Mouse (Mus musculus): ENCODE measurements around the gene Cdkal1. TPM values are rescaled to one million over a fixed set of nuclear protein-coding genes. Genes with fewer than 3 reads are reported as not detected.

Cdkal1 gene
- polyA plus RNA-seq, 1 experiment: 10.3 TPM

DNA sequence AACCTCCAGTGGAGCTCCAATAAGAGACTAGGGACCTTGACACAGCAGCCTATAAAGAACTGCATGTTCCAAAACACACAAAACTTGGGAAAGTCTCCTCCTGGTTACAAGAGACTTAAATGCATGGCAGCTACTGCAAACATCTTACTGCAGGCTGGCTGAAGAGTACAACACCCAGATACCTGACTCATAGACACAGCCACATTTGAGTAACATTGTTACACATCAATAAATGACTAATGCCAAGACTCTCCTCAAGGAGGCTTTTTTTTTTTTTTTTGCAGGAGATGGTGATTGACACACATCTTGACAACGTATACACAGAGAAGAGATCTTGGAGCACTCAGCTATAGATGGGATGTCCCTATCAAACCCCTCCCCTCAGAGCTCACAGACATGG is 215.3 kb downstream of the Cdkal1 start:
- H3K27me3 ChIP-seq (ENCODE audit: control insufficient read depth, insufficient read depth, low read length): no peaks in the 10 kb centered on the region
- TF ChIP-seq POLR2A (IDR thresholded peaks at IDR 0.05; ENCODE audit: borderline replicate concordance, insufficient read depth, low read length) (no peak), CTCF (IDR thresholded peaks at IDR 0.05; ENCODE audit: borderline replicate concordance, insufficient read depth, low read depth, low read length) (no peak)
- no peak overlapping the region for H3K4me3 ChIP-seq (replicated peaks; ENCODE audit: insufficient read depth, low read depth, low read length)
- H3K4me1 ChIP-seq (ENCODE audit: control insufficient read depth, insufficient read depth, low read length): no peaks in the 10 kb centered on the region; the same call in 1 of the 2 replicates
- 98% methylated on average over 1 of the region's 1 CpGs for WGBS
- H3K27ac ChIP-seq (ENCODE audit: insufficient read depth, low read length): no peak overlapping the region
- DNase-seq: no peak

DNA sequence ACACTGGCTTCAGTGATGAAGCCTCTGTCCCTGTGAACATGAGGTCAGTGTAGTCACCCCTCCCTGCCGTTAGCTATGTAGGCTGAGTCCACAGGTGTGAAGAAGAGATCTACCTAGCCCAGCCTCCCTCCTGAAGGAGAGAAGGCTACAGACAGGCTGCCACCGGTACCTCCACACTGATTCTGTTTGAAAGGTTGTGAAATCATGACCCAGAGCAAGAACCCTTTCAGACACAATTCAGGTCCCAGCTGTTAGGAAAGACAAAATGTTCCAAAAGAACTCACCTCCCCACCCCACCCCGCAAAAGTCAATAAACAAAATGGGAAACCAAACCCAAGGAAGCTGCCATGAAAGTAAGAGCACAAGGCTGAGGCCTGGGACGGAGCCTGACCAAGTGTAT is 217.2 kb downstream of the Cdkal1 start:
- H3K27ac ChIP-seq (ENCODE audit: insufficient read depth, low read length): no peak overlapping the region
- DNase-seq: no peak
- WGBS: 92% methylated on average over 4 of the region's 4 CpGs
- H3K27me3 ChIP-seq (ENCODE audit: control insufficient read depth, insufficient read depth, low read length): no peaks in the 10 kb centered on the region
- H3K4me1 ChIP-seq (ENCODE audit: control insufficient read depth, insufficient read depth, low read length): no peaks in the 10 kb centered on the region; the same call in 1 of the 2 replicates
- no peak overlapping the region for H3K4me3 ChIP-seq (replicated peaks; ENCODE audit: insufficient read depth, low read depth, low read length)
- no peak for TF ChIP-seq POLR2A (IDR thresholded peaks at IDR 0.05; ENCODE audit: borderline replicate concordance, insufficient read depth, low read length)
- TF ChIP-seq CTCF (IDR thresholded peaks at IDR 0.05; ENCODE audit: borderline replicate concordance, insufficient read depth, low read depth, low read length): no peak

DNA sequence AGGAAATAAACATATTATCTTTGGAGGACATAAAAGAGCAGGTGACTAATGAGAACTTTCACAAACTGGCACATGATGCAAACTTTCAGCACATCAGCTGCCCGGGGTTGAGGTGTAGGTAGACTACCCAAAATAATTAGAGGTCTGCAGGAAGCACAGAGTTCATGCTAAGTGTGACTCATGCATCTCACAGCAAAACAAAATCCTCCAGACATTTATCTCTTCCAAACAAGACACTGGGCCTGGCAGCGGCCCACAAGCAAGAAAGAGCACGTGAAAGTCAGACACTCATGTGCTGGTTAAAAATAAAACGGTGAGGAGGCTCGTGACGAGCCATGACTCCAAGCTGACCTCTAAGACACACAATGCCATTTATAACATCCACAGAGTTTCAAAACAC is 217.7 kb downstream of the Cdkal1 start:
- H3K4me3 ChIP-seq (replicated peaks; ENCODE audit: insufficient read depth, low read depth, low read length): no peak overlapping the region
- no peak for TF ChIP-seq POLR2A (IDR thresholded peaks at IDR 0.05; ENCODE audit: borderline replicate concordance, insufficient read depth, low read length)
- peak in 1 of 2 experiments; percentile 16 for DNase-seq
- H3K27me3 ChIP-seq (ENCODE audit: control insufficient read depth, insufficient read depth, low read length): no peaks in the 10 kb centered on the region
- WGBS: 38% methylated on average over 6 of the region's 6 CpGs
- H3K4me1 ChIP-seq (ENCODE audit: control insufficient read depth, insufficient read depth, low read length): no peaks in the 10 kb centered on the region; the same call in 1 of the 2 replicates
- H3K27ac ChIP-seq (ENCODE audit: insufficient read depth, low read length): no peak overlapping the region

DNA sequence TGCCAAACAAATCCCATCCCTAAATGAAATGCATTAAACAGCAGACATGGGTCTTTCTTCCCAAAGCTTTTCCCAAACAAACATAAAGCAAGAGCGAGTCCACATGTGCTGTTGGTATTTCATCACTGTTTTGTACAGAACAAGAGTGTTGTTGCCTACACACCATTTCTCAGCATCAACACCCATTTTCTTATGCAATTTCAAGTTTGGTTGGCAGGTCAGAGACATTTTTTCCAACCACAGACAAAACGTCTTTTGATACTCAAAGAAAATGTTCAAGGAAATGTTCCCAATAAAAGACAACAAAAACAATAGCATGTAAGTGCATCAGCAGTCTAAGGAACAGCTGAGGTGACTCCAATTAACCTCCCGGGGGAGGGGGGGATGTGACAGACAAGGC is 219.9 kb downstream of the Cdkal1 start:
- no peak overlapping the region for H3K27ac ChIP-seq (ENCODE audit: insufficient read depth, low read length)
- no peak overlapping the region for H3K4me3 ChIP-seq (replicated peaks; ENCODE audit: insufficient read depth, low read depth, low read length)
- WGBS: 87% methylated on average over 3 of the region's 3 CpGs
- DNase-seq: no peak
- H3K4me1 ChIP-seq (ENCODE audit: control insufficient read depth, insufficient read depth, low read length): no peaks in the 10 kb centered on the region; the same call in 1 of the 2 replicates
- no peaks in the 10 kb centered on the region for H3K27me3 ChIP-seq (ENCODE audit: control insufficient read depth, insufficient read depth, low read length)
- TF ChIP-seq POLR2A (IDR thresholded peaks at IDR 0.05; ENCODE audit: borderline replicate concordance, insufficient read depth, low read length) (no peak), CTCF (IDR thresholded peaks at IDR 0.05; ENCODE audit: borderline replicate concordance, insufficient read depth, low read depth, low read length) (no peak)

DNA sequence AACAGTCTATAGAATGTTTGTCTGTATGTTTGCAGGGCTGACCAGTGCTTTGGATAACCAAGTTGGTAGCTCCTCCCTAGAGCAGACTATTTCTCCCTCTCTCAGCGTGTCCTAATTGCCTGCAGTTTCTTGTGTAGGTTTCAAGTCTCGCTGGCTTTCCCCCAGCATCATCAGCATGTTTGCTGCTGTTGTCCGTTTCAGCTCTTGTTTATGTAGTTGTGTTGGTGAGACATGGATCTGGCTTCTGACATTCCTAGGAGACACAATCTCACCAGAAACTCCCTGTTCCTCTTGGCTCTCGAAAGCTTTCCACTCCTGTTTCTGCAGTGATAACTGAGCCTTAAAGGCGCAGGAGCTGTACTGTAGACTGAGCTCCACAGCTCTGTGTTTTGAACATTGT is 224.1 kb downstream of the Cdkal1 start:
- no peak for DNase-seq
- 36% methylated on average over 5 of the region's 5 CpGs for WGBS
- TF ChIP-seq CTCF (IDR thresholded peaks at IDR 0.05; ENCODE audit: borderline replicate concordance, insufficient read depth, low read depth, low read length) (no peak), POLR2A (IDR thresholded peaks at IDR 0.05; ENCODE audit: borderline replicate concordance, insufficient read depth, low read length) (no peak)
- no peak overlapping the region for H3K27ac ChIP-seq (ENCODE audit: insufficient read depth, low read length)
- H3K4me3 ChIP-seq (replicated peaks; ENCODE audit: insufficient read depth, low read depth, low read length): no peak overlapping the region
- H3K27me3 ChIP-seq (ENCODE audit: control insufficient read depth, insufficient read depth, low read length): no peaks in the 10 kb centered on the region
- no peaks in the 10 kb centered on the region for H3K4me1 ChIP-seq (ENCODE audit: control insufficient read depth, insufficient read depth, low read length)

DNA sequence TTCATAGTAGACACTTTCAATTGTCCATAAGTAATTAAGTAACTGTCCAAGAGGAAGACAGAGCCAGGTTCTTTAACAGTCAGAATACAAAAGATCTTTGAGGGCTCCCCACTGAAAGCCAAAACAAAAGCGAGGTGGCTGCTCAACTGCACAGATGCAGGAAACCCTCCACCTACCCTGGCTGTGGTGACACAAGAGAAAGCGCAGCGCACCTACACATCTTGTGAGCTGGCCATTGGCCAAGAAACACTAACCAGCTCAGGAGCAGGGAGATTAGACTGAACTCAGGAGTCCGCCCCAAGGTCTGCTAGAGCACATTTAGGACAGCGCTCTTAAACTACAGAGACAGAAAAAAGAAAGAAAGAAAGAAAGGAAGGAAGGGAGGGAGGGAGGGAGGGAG is 226.9 kb downstream of the Cdkal1 start:
- DNase-seq: no peak
- TF ChIP-seq POLR2A (IDR thresholded peaks at IDR 0.05; ENCODE audit: borderline replicate concordance, insufficient read depth, low read length) (no peak), CTCF (IDR thresholded peaks at IDR 0.05; ENCODE audit: borderline replicate concordance, insufficient read depth, low read depth, low read length) (no peak)
- no peak overlapping the region for H3K27ac ChIP-seq (ENCODE audit: insufficient read depth, low read length)
- no peaks in the 10 kb centered on the region for H3K27me3 ChIP-seq (ENCODE audit: control insufficient read depth, insufficient read depth, low read length)
- no peak overlapping the region for H3K4me3 ChIP-seq (replicated peaks; ENCODE audit: insufficient read depth, low read depth, low read length)
- H3K4me1 ChIP-seq (ENCODE audit: control insufficient read depth, insufficient read depth, low read length): no peaks in the 10 kb centered on the region
- WGBS: 62% methylated on average over 5 of the region's 5 CpGs

DNA sequence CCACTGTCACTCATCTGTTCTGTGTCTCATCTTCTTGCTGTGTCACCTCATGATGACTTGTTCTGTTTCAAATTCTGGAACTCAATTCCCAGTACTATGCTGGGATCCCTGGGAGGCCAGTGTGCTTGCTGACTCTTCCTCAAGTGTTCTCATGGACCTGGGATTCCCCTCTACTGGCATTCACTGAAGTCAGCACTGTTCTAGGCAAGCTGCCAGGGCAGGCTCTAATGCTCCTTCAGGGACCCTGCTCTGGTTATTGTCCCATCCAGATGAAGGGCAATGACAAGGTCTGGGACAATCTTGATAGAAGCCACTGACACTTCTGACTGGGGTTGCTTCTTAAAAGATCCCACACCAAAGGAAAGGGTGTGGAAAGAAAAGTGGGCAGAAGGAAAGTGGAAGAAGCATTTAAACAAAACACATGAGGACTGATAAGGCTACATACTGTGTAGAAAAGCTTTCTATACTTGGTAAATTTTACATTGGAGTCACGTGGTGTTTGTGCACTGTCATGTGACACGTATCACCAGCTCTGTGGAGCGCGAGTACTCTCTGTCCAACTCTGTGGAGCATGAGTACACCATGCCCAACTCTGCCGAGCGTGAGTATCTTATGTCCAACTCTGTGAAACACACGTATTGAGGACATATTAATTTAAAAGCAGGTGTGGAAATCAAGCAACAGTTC is 227.9 kb downstream of the Cdkal1 start:
- no peak overlapping the region for H3K27ac ChIP-seq (ENCODE audit: insufficient read depth, low read length)
- no peaks in the 10 kb centered on the region for H3K4me1 ChIP-seq (ENCODE audit: control insufficient read depth, insufficient read depth, low read length)
- peak in 1 of 2 experiments; percentile 14 for DNase-seq
- H3K27me3 ChIP-seq (ENCODE audit: control insufficient read depth, insufficient read depth, low read length): no peaks in the 10 kb centered on the region
- no peak overlapping the region for H3K4me3 ChIP-seq (replicated peaks; ENCODE audit: insufficient read depth, low read depth, low read length)
- TF ChIP-seq CTCF (IDR thresholded peaks at IDR 0.05; ENCODE audit: borderline replicate concordance, insufficient read depth, low read depth, low read length) (no peak), POLR2A (IDR thresholded peaks at IDR 0.05; ENCODE audit: borderline replicate concordance, insufficient read depth, low read length) (no peak)
- 93% methylated on average over 7 of the region's 7 CpGs for WGBS

DNA sequence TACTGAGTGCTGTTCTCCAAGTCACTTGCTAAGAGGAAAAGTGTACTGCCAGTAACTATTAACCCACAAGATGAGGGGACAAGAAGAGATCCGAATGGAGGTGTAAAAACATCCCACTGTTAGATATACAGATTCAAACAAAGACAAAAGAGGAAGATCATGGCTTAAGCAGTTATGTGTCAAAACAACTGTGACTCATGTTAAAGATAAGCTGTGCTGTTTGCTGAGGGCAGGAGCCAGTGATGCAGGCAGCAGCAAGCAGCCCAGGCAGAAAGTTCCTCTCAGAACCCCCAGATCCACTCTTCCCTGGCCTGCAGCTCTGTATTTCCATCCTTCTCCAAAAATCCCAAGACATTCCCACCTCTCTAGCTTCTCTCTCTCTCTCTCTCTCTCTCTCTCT is 230.5 kb downstream of the Cdkal1 start:
- no peak overlapping the region for H3K4me3 ChIP-seq (replicated peaks; ENCODE audit: insufficient read depth, low read depth, low read length)
- DNase-seq: no peak
- 83% methylated on average over 1 of the region's 1 CpGs for WGBS
- H3K4me1 ChIP-seq (ENCODE audit: control insufficient read depth, insufficient read depth, low read length): no peaks in the 10 kb centered on the region
- no peaks in the 10 kb centered on the region for H3K27me3 ChIP-seq (ENCODE audit: control insufficient read depth, insufficient read depth, low read length)
- TF ChIP-seq CTCF (IDR thresholded peaks at IDR 0.05; ENCODE audit: borderline replicate concordance, insufficient read depth, low read depth, low read length) (no peak), POLR2A (IDR thresholded peaks at IDR 0.05; ENCODE audit: borderline replicate concordance, insufficient read depth, low read length) (no peak)
- H3K27ac ChIP-seq (ENCODE audit: insufficient read depth, low read length): no peak overlapping the region
